Mouse (Mus musculus): ENCODE data around the gene Abcb10. TPM values are rescaled to one million over a fixed set of nuclear protein-coding genes. Genes with fewer than 3 reads are reported as not detected.

The Abcb10 gene
- polyA plus RNA-seq, 1 experiment from 2014 or later: 18.2 TPM

- H3K27ac ChIP-seq: peak overlapping the region; percentile 91
- WGBS: 4% methylated on average over 10 of the region's 10 CpGs
- no peaks in the 10 kb centered on the region for H3K27me3 ChIP-seq
- H3K4me3 ChIP-seq: peak overlapping the region; percentile 100
- peak overlapping the region; percentile 97 for H3K4me2 ChIP-seq
- peaks cover 30% of the 10 kb centered on the region for H3K36me3 ChIP-seq
- ATAC-seq (ENCODE audit: insufficient number of reproducible peaks, insufficient read depth, low FRiP score, low TSS enrichment, low read depth): no peak
- peaks cover 14% of the 10 kb centered on the region for H3K4me1 ChIP-seq
- peak overlapping the region; percentile 91 for H3K9ac ChIP-seq
- H3K9me3 ChIP-seq: no peaks in the 10 kb centered on the region
These were observed 33.3 kb downstream of the Abcb10 start for GRCm38 (mm10) chr8:123949686-123949986.

- WGBS: under 1% methylated on average over 77 of the region's 77 CpGs
- peak within 1 kb of the TSS; percentile 91 for H3K9ac ChIP-seq
- H3K27ac ChIP-seq: peak within 1 kb of the TSS; percentile 91
- H3K36me3 ChIP-seq: peaks cover 28% of the 10 kb centered on the region
- H3K27me3 ChIP-seq: no peaks in the 10 kb centered on the region
- no peaks in the 10 kb centered on the region for H3K9me3 ChIP-seq
- peaks cover 14% of the 10 kb centered on the region for H3K4me1 ChIP-seq
- peak within 1 kb of the TSS; percentile 97 for H3K4me2 ChIP-seq
- peak; percentile 61 for ATAC-seq (ENCODE audit: insufficient number of reproducible peaks, insufficient read depth, low FRiP score, low TSS enrichment, low read depth)
- peak within 1 kb of the TSS; percentile 100 for H3K4me3 ChIP-seq
These were observed 33.8 kb downstream of the Abcb10 start, which contains the start of gene Nup133 for GRCm38 (mm10) chr8:123948942-123949685. TSS of gene Nup133 (minus strand) at chr8:123949265.

- no peak for ATAC-seq (ENCODE audit: insufficient number of reproducible peaks, insufficient read depth, low FRiP score, low TSS enrichment, low read depth)
- Histone ChIP-seq H3K9me3 (no peaks in the 10 kb centered on the region), H3K9ac (no peak overlapping the region), H3K27me3 (no peaks in the 10 kb centered on the region), H3K27ac (no peak overlapping the region), H3K4me2 (no peak overlapping the region), H3K4me1 (no peaks in the 10 kb centered on the region), H3K4me3 (no peak overlapping the region), H3K36me3 (peaks cover 77% of the 10 kb centered on the region)
- 90% methylated on average over 7 of the region's 7 CpGs for WGBS
These were observed 53.9 kb downstream of the Abcb10 start for GRCm38 (mm10) chr8:123929026-123929425.

GRCm38 (mm10) chr8:123925671-123926070 lies 57.3 kb downstream of the Abcb10 start:
- peaks cover 86% of the 10 kb centered on the region for H3K36me3 ChIP-seq
- no peak overlapping the region for H3K9ac ChIP-seq
- ATAC-seq (ENCODE audit: insufficient number of reproducible peaks, insufficient read depth, low FRiP score, low TSS enrichment, low read depth): no peak
- WGBS: 88% methylated on average over 3 of the region's 3 CpGs
- H3K27ac ChIP-seq: no peak overlapping the region
- H3K4me2 ChIP-seq: no peak overlapping the region
- no peaks in the 10 kb centered on the region for H3K4me1 ChIP-seq
- H3K4me3 ChIP-seq: no peak overlapping the region
- no peaks in the 10 kb centered on the region for H3K27me3 ChIP-seq
- H3K9me3 ChIP-seq: no peaks in the 10 kb centered on the region

GRCm38 (mm10) chr8:123924719-123925118 lies 58.2 kb downstream of the Abcb10 start:
- H3K9ac ChIP-seq: no peak overlapping the region
- WGBS: 11% methylated on average over 2 of the region's 2 CpGs
- H3K4me3 ChIP-seq: no peak overlapping the region
- ATAC-seq (ENCODE audit: insufficient number of reproducible peaks, insufficient read depth, low FRiP score, low TSS enrichment, low read depth): peak; percentile 37; the same call in 1 of the 2 replicates
- no peak overlapping the region for H3K4me2 ChIP-seq
- H3K27ac ChIP-seq: no peak overlapping the region
- H3K27me3 ChIP-seq: no peaks in the 10 kb centered on the region
- no peaks in the 10 kb centered on the region for H3K4me1 ChIP-seq
- H3K36me3 ChIP-seq: peaks cover 86% of the 10 kb centered on the region
- no peaks in the 10 kb centered on the region for H3K9me3 ChIP-seq

GRCm38 (mm10) chr8:123914635-123915034 lies 68.3 kb downstream of the Abcb10 start:
- Histone ChIP-seq H3K27ac (no peak overlapping the region), H3K36me3 (peaks cover 90% of the 10 kb centered on the region), H3K4me3 (no peak overlapping the region), H3K27me3 (no peaks in the 10 kb centered on the region), H3K4me2 (no peak overlapping the region), H3K9ac (no peak overlapping the region), H3K9me3 (no peaks in the 10 kb centered on the region), H3K4me1 (no peaks in the 10 kb centered on the region)
- WGBS: 97% methylated on average over 3 of the region's 3 CpGs
- no peak for ATAC-seq (ENCODE audit: insufficient number of reproducible peaks, insufficient read depth, low FRiP score, low TSS enrichment, low read depth)

GRCm38 (mm10) chr8:123912265-123912664 lies 70.7 kb downstream of the Abcb10 start:
- Histone ChIP-seq H3K9ac (no peak overlapping the region), H3K4me1 (no peaks in the 10 kb centered on the region), H3K4me2 (no peak overlapping the region), H3K27me3 (no peaks in the 10 kb centered on the region), H3K36me3 (peaks cover 92% of the 10 kb centered on the region), H3K9me3 (no peaks in the 10 kb centered on the region), H3K27ac (no peak overlapping the region), H3K4me3 (no peak overlapping the region)
- ATAC-seq (ENCODE audit: insufficient number of reproducible peaks, insufficient read depth, low FRiP score, low TSS enrichment, low read depth): no peak
- WGBS: 61% methylated on average over 4 of the region's 4 CpGs

GRCm38 (mm10) chr8:123907604-123908003 lies 75.3 kb downstream of the Abcb10 start:
- no peaks in the 10 kb centered on the region for H3K4me1 ChIP-seq
- no peak for ATAC-seq (ENCODE audit: insufficient number of reproducible peaks, insufficient read depth, low FRiP score, low TSS enrichment, low read depth)
- no peak overlapping the region for H3K4me3 ChIP-seq
- no peak overlapping the region for H3K9ac ChIP-seq
- H3K27ac ChIP-seq: no peak overlapping the region
- no peaks in the 10 kb centered on the region for H3K9me3 ChIP-seq
- H3K27me3 ChIP-seq: no peaks in the 10 kb centered on the region
- H3K4me2 ChIP-seq: no peak overlapping the region
- 97% methylated on average over 6 of the region's 6 CpGs for WGBS
- H3K36me3 ChIP-seq: peaks cover 92% of the 10 kb centered on the region

GRCm38 (mm10) chr8:123902653-123903052 lies 80.3 kb downstream of the Abcb10 start:
- Histone ChIP-seq H3K4me1 (no peaks in the 10 kb centered on the region), H3K36me3 (peaks cover 84% of the 10 kb centered on the region), H3K9me3 (no peaks in the 10 kb centered on the region), H3K4me2 (no peak overlapping the region), H3K27me3 (no peaks in the 10 kb centered on the region), H3K9ac (no peak overlapping the region), H3K27ac (no peak overlapping the region), H3K4me3 (no peak overlapping the region)
- ATAC-seq (ENCODE audit: insufficient number of reproducible peaks, insufficient read depth, low FRiP score, low TSS enrichment, low read depth): no peak
- 84% methylated on average over 7 of the region's 7 CpGs for WGBS

MicroRNA genes within 50 kb of the gene (microRNA counts, 519-probe panel; counts per million panel counts)
- 2,917 counts per million, percentile 69 among the panel's probes with 10 or more counts for microRNA mmu-miR-1967

Small RNAs within 50 kb of the gene (microRNA-seq; reads per million reads assigned to microRNA genes)
- gene Mir1967: not detected

Other genes starting within 250 kb of the Abcb10 start
- 48.9 and 51.7 TPM in 2 replicates for gene Rab4a, start 177.1 kb downstream of the Abcb10 start, polyA plus RNA-seq (2015; fragmentation: Nextera tagmentation; extraction: Ambion mirVana)
- gene Ccsap, start 122.9 kb downstream of the Abcb10 start, polyA plus RNA-seq (2015; fragmentation: Nextera tagmentation; extraction: Ambion mirVana): 5.4 and 5.5 TPM in 2 replicates
- 32.0 and 44.7 TPM in 2 replicates for gene Acta1, start 88.4 kb downstream of the Abcb10 start, polyA plus RNA-seq (2015; fragmentation: Nextera tagmentation; extraction: Ambion mirVana)
- gene Nup133, start 33.9 kb downstream of the Abcb10 start, polyA plus RNA-seq (2015; fragmentation: Nextera tagmentation; extraction: Ambion mirVana): 33.9 and 42.3 TPM in 2 replicates
- gene Taf5l, start 38.3 kb upstream of the Abcb10 start, polyA plus RNA-seq (2015; fragmentation: Nextera tagmentation; extraction: Ambion mirVana): 38.4 and 39.0 TPM in 2 replicates
- gene Urb2, start 38.4 kb upstream of the Abcb10 start, polyA plus RNA-seq (2015; fragmentation: Nextera tagmentation; extraction: Ambion mirVana): 3.7 and 5.0 TPM in 2 replicates
- 42.0 and 46.2 TPM in 2 replicates for gene Galnt2, start 248.3 kb upstream of the Abcb10 start, polyA plus RNA-seq (2015; fragmentation: Nextera tagmentation; extraction: Ambion mirVana)

Measured in embryonic facial prominence, embryonic 13.5 days (tissue).